Mouse (Mus musculus): ENCODE results near the gene C130060K24Rik. TPM values are rescaled to one million over a fixed set of nuclear protein-coding genes. Genes with fewer than 3 reads are reported as not detected.

C130060K24Rik gene
- polyA plus RNA-seq (2017; shearing (Covaris generic)) = not detected

GRCm38 (mm10) chr6:65380918-65381772 lies at the start of gene C130060K24Rik:
C130060K24Rik (plus strand) TSS chr6:65381105.

Other genes starting within 250 kb of the C130060K24Rik start
- gene Hpgds, start 236.2 kb upstream of the C130060K24Rik start, polyA plus RNA-seq (2017; shearing (Covaris generic)) = 1 to 10 TPM; 1.1 to 2.9 TPM
- 1 to 10 TPM; 7.6 to 9.7 TPM for gene Tnip3, start 144.2 kb downstream of the C130060K24Rik start, polyA plus RNA-seq (2017; shearing (Covaris generic))